Mouse (Mus musculus): ENCODE results near the gene Srsf3.
"Not testable (repeated sequence)": the region's sequence is repeated elsewhere in the genome, so short reads cannot be mapped to it uniquely, and the experiment has no call there.

Gene Srsf3

DNA sequence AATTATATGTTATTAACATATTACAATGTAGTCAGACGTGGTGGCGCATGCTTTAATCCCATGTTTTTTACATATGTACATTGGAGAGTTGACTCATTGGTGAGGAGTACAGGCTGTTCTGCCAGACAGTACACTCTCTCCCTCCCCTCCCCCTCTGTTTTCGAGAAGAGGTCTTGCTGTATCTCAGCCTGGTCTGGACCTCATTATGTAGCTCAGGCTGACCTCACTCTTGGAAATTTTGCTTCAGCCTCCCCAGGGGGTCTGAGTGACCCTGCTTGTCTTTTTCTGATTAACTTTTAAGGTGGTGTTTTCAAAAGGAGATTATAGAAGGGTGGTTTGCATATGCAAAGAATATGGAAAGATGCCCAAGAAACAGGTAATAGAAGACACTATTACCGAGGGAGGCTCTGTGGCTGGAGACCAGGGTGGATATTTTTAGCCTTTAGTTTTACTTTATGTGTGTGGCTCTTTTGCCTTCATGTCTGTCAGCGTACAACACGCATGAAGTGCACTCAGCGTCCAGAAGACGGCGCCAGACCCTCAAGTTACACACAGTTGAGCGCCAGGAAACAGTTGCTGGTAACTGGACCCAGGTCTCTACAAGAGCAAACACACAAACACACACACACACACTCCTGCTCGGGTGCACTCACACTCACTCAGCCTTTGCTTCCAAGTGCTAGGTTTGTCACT, 14.0 kb upstream of the Srsf3 start:
- peak; percentile 52 for DNase-seq (ENCODE audit: low read depth)

DNA sequence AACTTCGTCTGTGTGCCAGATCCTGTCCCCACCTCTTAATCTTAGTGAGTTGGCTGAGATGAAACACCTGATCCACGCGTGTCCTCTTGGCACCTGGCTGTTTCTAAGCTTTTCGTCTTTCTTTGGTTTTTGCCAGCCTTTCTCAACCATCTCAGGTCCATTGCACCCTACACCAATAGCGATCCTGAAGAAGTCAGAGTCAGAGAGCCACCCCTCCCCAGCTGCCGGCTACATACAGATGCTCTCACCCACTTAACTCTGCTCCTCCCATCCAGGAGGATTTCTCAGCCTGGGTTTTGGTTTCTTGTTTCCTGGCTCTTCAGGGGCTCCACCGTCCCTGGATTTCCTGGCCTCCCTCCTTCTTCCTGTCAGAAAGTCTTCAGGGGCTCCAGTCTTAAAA, 13.0 kb upstream of the Srsf3 start:
- no peak for DNase-seq (ENCODE audit: low read depth)

DNA sequence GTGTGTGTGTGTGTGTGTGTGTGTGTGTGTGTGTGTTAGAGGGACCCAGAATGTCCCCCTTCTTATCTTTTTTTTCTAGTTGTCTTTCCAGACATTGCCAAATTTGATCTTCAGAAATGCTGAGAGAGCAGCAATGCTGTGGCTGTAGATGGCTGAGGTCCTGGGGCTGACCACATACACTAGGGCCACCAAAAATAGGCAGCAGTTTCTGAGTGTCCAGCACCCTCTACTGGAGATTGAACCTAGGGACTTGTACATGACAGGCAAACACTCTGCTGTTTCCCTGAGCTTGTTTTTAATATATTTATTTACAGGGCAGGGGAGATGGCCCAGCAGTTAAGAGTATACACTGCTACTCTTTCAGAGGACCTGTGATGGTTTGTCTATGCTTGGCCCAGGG, 12.0 kb upstream of the Srsf3 start:
- no peak for DNase-seq (ENCODE audit: low read depth)

DNA sequence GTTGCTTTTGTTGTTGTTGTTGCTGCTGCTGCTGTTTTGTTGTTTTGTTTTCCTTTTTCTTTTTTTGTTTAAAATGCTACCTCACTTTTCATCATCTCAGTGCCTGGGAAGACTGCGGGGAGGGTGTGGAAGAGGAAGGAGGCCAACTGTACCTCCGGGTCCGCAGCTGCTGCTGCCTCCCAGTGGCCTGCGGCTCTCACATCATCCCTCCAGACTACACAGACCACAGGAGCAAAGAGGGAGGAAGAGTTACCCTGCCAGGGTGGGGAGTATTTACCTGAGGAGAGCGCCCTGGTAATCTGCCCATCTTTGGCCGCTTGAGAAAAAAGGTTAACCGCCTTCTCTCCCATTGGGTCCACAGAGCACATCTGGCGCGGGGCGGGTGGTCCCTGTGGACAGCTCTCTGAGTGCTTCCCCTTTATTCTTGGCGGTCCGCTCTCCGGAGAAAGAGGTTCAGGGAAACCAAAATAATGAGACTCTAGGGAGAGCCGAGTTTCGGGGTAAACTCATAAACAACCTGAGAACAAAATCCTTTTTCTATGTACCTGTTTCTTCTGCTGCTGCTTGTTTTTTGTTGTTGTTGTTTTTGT, 10.1 kb upstream of the Srsf3 start:
- peak; percentile 58 for DNase-seq (ENCODE audit: low read depth)

DNA sequence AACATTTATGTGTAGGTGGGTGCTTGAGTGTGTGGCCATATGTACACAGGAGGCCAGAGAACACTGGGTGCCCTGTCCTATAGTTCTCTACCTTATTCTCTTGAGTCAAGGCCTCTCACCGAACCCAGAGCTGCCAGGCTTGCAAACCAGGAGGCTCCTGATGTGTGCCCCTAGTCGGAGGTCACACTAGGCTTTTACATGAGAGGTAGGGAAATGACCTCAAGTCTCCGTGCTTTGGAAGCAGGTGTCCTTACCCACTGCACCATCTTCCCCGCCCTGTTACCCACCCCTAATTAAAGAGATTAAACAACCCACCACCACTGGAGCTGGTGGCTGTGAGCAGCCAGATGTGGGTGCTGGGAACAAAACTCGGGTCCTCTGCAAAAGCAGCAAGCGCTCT, 9.1 kb upstream of the Srsf3 start:
- DNase-seq (ENCODE audit: low read depth), result no peak

DNA sequence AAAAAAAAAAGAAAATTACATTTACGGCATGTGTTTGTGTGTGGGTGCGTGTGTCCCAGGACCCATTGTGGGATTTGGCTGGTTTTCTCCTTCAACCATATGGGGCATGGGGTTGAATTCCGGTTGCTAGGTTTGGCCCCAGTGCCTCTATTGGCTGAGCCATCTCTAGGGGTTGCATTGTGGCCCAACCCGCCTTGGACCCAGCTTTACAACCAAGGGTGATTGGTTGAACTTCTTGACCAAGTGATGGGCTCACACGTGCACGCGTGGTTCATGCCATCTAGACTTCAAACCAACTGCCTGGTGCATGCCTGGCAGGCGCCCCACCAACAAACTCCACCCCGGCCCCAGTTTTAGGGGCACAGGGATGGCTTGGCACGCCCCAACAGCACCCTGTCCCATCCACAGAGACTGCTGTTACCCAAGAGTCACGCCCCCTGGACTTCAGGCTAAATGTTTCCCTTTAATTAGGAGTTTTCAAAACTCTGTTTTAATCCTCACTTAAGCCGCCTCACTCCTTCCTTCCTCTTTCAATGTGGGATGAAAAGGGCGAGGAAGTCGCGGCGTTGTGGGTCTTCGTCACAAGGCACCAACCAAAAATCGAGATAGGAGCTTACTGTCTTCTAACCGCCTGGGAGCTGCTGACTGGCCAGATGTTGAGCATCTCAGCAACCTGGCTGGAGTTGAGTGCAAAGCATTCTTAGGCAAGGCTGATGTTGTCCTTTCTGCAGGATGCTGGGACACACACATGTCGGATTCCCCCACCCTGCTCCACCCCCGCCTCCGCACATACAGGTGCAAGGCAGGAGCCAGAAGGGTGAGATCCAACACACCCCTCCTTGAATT, 8.2 kb upstream of the Srsf3 start:
- DNase-seq (ENCODE audit: low read depth), result no peak

DNA sequence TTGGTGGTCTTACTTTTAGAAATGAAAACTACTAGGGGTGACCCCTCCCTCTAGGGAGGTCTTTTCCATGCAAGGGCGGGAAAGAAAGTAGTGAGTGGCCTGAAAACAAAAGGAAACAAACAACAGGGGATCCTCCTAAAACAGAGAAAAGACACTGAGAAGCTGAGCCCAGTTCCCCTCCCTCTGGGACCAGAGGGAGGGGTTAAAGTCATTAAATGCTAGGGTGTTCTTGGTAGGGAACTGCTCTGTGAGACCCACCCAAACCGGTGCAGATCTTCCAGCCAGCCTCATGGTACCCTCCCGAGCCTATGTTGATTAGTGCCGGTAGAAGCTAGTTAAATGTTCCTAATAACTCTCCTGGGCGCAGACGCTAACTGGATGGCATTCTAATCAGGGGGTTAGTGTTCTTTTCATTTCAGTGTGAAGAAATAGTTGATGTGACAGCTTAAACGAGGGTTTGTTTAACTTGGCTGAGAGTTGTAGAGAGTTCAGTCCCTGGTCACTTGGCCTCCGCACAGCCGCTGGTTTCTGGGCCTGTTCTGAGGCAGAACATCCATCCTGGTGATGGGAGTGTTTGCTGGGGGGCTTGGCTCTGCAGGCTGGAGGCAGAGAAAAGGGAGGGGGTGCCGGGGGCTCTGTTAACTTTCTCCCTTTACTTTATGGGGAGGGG, 7.4 kb upstream of the Srsf3 start:
- DNase-seq (ENCODE audit: low read depth), result no peak

DNA sequence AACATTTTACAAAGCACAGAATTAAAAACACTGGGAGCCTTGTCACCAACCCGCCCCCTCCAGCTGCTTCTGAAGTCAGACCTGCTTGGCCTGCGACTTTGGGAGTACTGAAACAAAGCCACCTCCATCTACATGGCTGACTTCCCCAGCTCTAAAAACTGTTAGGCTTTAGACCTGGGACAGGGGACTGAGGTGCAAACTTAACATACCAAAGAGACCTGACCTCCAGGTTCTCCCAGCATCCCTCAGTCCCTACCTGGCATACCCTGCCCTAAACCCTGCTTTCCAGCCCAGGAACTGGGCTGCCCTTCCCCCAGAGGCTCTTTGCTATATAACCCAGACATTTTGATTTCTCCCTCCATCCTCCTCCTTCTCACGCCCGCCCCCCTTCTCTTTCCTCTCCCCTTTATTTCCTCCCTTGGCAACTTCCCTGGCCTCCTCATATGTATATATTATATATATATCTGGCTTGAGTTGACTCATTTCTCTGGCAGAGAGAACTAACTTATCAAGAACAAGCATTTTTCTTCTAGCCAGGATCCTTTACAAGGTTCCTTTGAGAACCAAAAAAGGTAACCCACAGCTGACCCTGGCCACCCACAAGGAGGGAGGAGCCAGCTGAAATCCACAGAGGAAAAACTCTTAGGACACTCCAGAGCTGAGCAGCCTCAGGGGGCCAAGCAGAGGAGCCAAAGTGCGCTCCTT, 5.6 kb upstream of the Srsf3 start:
- no peak for DNase-seq (ENCODE audit: low read depth)

DNA sequence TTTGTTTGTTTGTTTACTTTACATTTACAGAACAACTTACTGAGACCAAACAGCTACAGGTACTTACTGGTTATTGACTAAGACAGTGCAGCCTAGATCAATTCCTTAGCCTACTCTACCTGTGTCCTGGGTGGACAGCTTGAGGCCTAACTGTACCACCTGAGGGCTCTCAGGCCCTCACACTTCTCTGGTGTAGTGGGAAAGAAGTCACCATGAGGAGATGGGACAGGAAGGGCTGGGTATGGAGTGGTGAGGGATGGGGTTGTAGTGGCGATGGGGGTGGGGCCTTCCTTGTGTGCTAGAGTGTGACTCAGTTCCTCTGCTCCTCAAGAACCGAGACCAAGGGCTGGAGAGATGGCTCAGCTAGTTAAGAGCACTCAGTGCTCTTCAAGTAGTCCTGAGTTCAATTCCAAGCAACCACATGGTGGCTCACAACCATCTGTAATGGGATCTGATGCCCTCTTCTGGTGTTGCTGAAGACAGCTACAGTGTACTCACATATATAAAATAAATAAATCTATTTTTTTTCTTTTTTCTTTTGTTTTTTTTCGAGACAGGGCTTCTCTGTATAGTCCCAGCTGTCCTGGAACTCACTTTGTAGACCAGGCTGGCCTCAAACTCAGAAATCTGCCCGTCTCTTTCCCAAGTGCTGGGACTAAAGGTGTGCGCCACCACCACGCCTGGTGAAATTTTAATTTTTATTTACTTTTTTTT, 1.9 kb upstream of the Srsf3 start:
- peak; percentile 50 for DNase-seq (ENCODE audit: low read depth)

DNA sequence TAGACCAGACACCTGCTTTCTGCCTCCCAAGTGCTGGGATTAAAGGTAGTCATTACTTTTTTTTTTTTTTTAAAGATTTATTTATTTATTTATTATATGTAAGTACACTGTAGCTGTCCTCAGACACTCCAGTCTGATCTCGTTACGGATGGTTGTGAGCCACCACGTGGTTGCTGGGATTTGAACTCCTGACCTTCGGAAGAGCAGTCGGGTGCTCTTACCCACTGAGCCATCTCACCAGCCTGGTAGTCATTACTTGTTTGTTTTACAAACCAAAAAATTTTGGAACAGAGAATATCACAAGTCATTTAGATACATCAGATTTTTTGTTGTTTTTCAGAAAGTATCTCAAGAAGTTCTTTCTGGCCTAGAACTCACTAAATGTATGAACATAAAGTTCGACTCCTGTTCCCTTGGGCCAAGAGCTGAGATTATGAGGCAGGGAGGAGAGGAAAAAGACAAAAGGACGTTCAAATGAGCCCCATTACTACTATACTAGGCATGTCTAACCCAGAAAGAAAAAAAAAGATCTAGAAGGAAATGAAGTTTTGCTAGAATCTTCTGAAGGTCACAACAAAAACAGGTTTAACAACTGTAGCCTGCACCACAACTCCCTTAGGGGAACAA, 1.2 kb upstream of the Srsf3 start:
- not testable (repeated sequence) for DNase-seq (ENCODE audit: low read depth)

DNA sequence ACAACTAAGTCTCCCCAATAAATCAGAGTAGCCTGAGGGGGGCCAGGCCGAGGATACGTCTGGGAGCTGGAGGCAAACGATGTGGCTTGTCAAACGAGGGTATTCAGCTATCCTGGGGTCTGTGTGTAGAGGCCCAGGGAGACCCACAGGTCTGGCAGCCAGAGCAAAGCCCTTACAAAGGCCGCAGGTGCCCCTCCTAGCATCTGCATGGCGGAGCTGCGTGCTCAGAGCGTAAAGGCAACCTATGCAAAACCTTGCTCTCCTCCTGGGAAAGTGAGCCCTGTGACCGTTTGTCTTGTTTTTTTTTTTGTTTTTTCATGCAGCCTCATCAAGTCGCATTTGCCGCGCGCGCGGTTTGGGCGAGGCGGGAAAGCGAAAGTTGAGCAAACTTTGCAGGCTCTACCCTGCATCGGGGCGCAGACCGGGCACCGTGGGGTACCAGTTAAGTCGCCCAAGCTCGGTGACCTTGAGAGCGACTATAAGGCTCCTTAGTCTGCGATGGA, 606 bp upstream of the Srsf3 start:
- DNase-seq (ENCODE audit: low read depth), result peak; percentile 87

DNA sequence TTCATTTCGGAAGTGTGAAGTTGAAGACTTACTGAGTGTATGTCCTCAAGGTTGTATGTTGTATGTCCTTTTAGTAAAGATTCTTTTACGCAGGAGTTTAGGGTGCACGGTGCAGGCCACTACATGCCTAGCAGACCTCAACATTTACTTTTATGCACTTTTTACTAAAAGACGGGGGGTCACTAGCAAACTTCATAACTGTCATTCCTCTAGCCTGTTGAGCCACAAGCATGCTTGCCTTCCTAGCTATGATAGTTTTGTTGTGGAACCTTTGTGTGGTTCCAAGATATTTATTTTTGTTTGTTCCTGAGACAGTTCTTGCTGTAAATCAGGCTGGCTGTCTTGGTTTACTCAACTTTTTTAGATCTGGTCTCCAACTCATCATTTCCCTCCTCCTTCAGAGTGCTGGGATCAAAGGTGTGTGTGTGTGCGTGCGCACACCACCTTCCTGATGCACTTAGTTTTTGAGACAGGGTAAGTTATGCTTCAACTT, 1.2 kb downstream of the Srsf3 start:
- peak; percentile 59 for DNase-seq (ENCODE audit: low read depth)

DNA sequence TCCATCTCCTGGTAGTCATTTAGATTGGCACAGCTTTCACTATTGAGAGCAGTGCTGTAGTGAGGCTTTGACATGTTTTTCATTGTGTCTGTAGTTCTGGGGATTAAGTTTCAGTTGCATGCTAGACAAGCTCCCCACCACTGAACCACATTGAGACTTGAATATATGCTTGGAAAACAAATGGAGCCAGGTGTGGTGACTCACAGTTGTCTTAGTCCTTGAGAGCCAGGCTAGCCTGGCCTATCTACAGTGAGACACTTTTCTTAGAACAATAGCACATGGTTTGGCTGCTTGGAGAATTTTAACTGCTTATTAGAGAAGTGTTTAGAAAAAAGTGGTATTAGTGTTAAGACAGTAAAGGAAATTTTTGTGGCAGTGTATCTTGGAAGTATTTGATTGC, 1.8 kb downstream of the Srsf3 start:
- DNase-seq (ENCODE audit: low read depth), result peak; percentile 63

DNA sequence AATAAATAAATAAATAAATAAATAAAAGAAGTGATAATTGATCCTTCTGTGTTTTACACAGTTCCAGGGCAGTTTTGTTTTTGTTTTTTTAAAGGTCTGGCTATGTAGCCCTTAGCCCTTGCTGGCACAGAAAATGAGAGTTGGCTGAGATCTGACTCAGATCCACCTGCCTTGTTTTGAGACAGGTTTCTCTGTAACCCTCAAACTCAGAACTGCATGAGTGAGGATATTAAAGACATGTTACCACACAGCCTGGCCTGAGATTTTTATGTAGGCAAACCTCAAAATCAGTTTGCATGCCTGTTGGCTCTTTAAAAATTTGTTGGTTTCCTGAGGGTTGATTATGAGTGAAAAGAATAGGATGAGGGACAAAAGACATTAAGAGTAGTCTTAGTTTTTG, 3.1 kb downstream of the Srsf3 start:
- DNase-seq (ENCODE audit: low read depth), result peak; percentile 55

DNA sequence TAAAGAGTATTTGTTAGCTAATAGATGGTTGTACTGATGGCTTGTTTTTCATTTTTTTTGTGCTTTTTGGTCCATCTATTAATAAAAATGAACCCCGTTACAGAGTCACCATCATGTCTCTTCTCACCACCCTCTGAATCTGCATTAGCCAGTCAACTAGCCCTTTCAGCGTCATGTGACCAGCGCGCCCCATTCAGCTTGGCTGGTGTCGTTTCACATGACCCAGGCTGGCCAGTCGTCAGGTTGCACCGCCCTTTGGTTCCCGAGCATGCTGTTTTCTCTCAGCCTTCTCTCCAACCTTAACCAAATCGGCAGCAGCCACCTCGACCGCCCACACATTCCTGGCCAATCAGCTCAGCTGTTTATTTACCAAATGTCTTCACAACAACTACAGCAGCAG, 6.9 kb downstream of the Srsf3 start:
- peak; percentile 52 for DNase-seq (ENCODE audit: low read depth)

DNA sequence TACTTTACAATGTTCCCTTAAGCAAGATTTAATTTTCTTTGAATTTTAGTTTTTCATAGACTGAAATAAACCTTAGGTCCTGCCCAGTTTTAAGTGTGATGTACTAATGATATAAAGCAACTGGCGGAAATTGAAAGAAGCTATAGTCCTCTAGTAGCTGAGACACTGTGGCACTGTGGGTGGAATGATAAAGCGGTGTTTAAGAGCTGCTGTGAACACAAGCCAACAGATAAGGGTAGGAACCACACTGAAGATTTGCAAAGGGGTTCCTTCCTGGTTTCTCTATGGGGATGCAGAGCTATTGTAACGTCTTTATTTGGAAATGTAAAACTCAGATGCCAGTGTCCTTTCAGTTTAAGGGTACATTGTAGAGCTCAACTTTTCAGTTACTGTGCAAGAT, 9.2 kb downstream of the Srsf3 start:
- DNase-seq (ENCODE audit: low read depth), result not testable (repeated sequence)

DNA sequence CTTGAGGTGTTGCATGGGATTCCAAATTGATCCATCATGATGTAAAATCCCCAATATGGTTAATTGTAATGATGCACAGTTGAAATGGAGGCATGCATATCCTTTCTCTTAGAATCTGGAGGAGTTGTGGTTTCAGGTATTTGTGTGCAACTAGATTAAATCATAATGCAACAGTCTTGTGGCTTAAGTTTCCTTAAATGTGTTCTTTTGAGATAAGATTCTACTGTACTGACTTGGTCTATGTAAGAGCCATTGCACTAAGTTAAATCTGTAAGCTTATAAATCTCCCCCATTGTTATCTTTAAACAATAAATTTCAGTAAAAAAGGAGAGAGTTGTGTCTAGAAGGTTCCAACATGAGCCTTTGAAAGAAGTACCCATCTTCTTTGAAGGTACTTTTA, 10.1 kb downstream of the Srsf3 start:
- peak; percentile 51 for DNase-seq (ENCODE audit: low read depth)

DNA sequence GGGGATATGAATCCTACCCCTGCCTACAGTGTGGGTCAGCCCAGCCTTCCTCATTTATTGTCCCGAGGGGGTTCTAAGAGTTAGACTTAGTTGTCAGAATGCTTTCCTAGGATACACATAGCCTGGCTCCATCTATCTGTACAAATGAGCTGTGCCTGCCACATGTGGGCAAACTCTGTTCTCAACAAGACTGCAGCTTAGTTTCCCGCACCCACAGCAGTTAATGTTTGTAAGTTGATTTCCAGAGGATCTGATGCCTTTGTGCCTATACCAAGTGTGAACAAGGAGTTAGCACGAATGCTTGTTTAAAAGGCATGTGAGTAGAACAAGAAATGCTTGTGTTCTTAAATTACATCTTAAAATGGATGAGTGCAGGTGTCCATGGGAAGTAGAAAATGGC, 11.2 kb downstream of the Srsf3 start:
- peak; percentile 43 for DNase-seq (ENCODE audit: low read depth)

DNA sequence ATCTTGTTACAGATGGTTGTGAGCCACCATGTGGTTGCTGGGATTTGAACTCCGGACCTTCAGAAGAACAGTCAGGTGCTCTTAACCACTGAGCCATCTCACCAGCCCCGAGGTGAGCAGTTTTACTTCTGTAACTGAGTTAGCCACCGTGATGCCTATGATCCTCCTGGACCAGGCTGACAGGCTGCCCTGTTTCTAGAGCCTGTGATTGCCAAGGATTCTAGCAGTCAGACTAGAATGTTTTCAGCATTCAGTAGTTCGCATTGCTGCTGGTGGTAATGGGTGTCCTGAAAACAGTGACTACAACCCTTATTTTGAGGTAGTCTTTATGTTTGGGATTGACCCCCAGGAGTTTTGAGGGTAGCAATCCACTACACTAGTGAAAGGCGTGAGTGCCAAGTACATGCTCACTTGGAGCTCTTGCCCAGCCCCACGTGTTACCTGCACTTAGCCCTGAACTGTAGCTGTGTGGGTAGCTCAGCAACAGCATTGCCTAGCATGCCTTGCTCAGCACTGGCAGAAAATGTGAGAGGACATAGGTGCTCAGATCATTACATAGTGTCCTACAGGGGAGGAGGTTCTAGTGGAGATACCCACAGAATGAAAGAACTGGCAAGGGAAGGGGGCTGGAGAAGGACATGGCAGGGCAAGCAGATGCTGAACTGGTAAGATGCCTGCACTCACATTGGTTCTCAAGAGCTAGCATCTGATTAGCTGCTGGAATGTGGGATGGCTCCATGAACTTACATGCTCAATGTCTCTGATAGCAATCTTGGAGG, 11.9 kb downstream of the Srsf3 start:
- DNase-seq (ENCODE audit: low read depth), result no peak

DNA sequence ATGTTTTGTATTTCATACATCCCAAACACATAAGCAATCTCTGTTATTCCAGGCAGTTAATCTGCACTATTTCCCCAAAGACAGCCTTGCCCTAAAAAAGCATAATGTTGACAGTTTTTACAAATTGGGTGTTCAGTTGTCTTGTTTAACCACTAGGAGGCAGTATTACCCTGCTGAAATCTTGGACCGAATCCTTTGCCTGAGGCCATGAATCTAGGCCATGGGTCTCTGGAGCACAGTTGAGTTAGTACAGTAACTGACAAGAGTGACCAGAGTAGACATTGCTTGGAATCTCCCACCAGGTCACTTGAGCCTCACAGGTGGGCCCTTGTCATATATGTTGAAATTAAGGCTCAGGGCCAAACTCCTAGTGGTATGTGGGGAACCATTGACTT, 12.5 kb downstream of the Srsf3 start:
- DNase-seq (ENCODE audit: low read depth), result peak; percentile 85

Measured in induced T-regulatory cell, adult 2 months (primary cell).